Mouse (Mus musculus): Measurements from ENCODE around the gene Larp1b. TPM values are rescaled to one million over a fixed set of nuclear protein-coding genes. Genes with fewer than 3 reads are reported as not detected.

Larp1b gene
- total and polyA plus RNA-seq, 2 experiments from 2014 or later: 4.3 to 13.4 TPM

DNA sequence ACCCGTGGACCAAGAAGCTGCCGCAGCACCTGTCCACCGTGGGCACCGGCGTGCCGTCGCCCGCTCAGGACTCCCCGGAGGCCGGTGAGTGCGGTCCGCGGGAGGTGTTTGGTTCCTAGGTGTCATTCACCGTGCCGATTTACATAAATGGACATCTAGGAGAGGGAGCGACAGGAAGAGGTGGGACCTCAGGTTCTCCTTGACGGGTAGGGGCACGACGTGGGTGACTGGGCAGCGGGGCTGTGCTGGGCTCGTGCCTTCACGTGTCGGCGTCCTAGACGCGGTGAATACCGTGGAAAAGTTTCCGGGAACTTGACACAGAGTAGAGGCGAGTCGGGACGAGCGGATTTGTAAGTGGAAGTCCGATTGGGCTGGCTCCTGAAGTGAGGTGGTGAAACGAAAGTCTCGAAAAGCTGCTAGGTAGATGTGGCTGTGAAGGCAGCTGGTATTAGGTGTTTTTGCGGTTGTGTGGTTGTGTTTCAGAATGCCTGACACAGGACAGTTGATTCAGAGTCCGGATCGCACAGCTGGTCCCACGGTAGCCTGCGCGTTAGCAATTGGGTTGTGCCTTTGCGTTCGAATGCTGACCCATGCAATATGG lies 1.1 kb downstream of the Larp1b start:
- no peak for ATAC-seq
- Histone ChIP-seq H3K4me1 (ENCODE audit: insufficient read depth, low read length) (no peaks in the 10 kb centered on the region), H3K4me3 (ENCODE audit: low read length) (peak overlapping the region; percentile 76), H3K36me3 (ENCODE audit: insufficient read depth, low read length) (no peaks in the 10 kb centered on the region), H3K9me3 (ENCODE audit: low read length) (no peaks in the 10 kb centered on the region), H3K9ac (replicated peaks; ENCODE audit: low read length) (peak overlapping the region; percentile 79), H3K27me3 (ENCODE audit: insufficient read depth, low read length) (no peaks in the 10 kb centered on the region), H3K27ac (peak overlapping the region; percentile 75; the same call in 1 of the 2 replicates), H3K4me2 (ENCODE audit: low read depth, low read length) (peak overlapping the region; percentile 91)
- TF ChIP-seq CTCF (IDR thresholded peaks at IDR 0.05; ENCODE audit: low read depth): no peak
- WGBS: under 1% methylated on average over 43 of the region's 43 CpGs
- peak; percentile 20 for DNase-seq (ENCODE audit: low spot score)

GRCm38 (mm10) chr3:40951365-40951764 lies 1.7 kb downstream of the Larp1b start:
- DNase-seq (ENCODE audit: low spot score) (peak; percentile 53), ATAC-seq (no peak)
- 10% methylated on average over 7 of the region's 7 CpGs for WGBS
- H3K4me1 ChIP-seq (ENCODE audit: insufficient read depth, low read length): no peaks in the 10 kb centered on the region
- TF ChIP-seq CTCF (IDR thresholded peaks at IDR 0.05; ENCODE audit: low read depth): peak; percentile 51
- no peaks in the 10 kb centered on the region for H3K27me3 ChIP-seq (ENCODE audit: insufficient read depth, low read length)
- no peak overlapping the region for H3K27ac ChIP-seq
- no peaks in the 10 kb centered on the region for H3K9me3 ChIP-seq (ENCODE audit: low read length)
- peak overlapping the region; percentile 91 for H3K4me2 ChIP-seq (ENCODE audit: low read depth, low read length)
- no peak overlapping the region for H3K9ac ChIP-seq (replicated peaks; ENCODE audit: low read length)
- H3K4me3 ChIP-seq (ENCODE audit: low read length): peak overlapping the region; percentile 76
- no peaks in the 10 kb centered on the region for H3K36me3 ChIP-seq (ENCODE audit: insufficient read depth, low read length)

DNA sequence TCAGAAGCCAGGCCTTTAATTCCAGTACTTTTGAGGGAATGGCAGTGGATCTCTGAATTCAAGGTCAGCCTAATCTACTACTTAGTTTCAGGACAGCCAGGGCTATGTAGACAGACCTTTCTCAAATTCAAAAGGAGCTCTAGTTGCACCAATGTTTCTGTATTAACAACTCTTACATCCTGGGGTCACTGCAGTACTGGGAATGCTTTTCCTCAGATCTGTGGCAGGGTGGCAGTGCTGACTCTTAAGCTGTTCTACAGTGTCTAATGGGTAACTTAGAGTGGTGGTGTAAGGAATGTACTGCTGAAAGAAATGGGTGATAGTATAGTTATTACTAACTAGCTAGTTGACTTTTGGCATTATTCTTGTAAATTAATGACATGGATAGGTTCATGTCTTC lies 3.0 kb downstream of the Larp1b start:
- H3K9ac ChIP-seq (replicated peaks; ENCODE audit: low read length): no peak overlapping the region
- H3K4me3 ChIP-seq (ENCODE audit: low read length): no peak overlapping the region
- DNase-seq (ENCODE audit: low spot score) (peak; percentile 4), ATAC-seq (no peak)
- no peaks in the 10 kb centered on the region for H3K36me3 ChIP-seq (ENCODE audit: insufficient read depth, low read length)
- H3K4me1 ChIP-seq (ENCODE audit: insufficient read depth, low read length): no peaks in the 10 kb centered on the region
- no peaks in the 10 kb centered on the region for H3K27me3 ChIP-seq (ENCODE audit: insufficient read depth, low read length)
- no peak overlapping the region for H3K27ac ChIP-seq
- TF ChIP-seq CTCF (IDR thresholded peaks at IDR 0.05; ENCODE audit: low read depth): peak; percentile 15
- no peak overlapping the region for H3K4me2 ChIP-seq (ENCODE audit: low read depth, low read length)
- no peaks in the 10 kb centered on the region for H3K9me3 ChIP-seq (ENCODE audit: low read length)

GRCm38 (mm10) chr3:40954792-40955191 lies 5.2 kb downstream of the Larp1b start:
- Histone ChIP-seq H3K36me3 (ENCODE audit: insufficient read depth, low read length) (no peaks in the 10 kb centered on the region), H3K27ac (no peak overlapping the region), H3K9ac (replicated peaks; ENCODE audit: low read length) (no peak overlapping the region), H3K27me3 (ENCODE audit: insufficient read depth, low read length) (no peaks in the 10 kb centered on the region), H3K4me1 (ENCODE audit: insufficient read depth, low read length) (no peaks in the 10 kb centered on the region), H3K9me3 (ENCODE audit: low read length) (no peaks in the 10 kb centered on the region), H3K4me2 (ENCODE audit: low read depth, low read length) (no peak overlapping the region), H3K4me3 (ENCODE audit: low read length) (no peak overlapping the region)
- TF ChIP-seq CTCF (IDR thresholded peaks at IDR 0.05; ENCODE audit: low read depth): no peak
- DNase-seq (ENCODE audit: low spot score) (no peak), ATAC-seq (no peak)
- 71% methylated on average over 1 of the region's 1 CpGs for WGBS

DNA sequence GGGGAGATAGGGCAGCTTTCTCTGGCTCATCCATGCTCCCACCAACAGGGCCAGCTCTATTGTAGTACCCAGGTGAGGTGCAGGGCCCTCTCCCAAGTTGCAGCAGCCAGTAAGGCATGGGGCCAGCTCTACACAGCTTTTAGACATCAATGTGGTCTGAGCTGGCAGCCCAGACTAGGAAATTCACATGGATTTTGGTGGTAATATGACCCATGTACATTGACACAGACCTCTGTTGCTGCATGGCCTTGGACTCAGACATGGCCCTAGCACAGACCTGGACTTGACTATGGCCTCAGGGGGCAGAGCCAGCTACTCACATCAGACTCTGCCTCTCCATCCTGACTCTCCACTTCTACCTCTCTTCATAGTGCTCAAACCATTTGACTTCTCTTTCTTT lies 9.2 kb downstream of the Larp1b start:
- Histone ChIP-seq H3K36me3 (ENCODE audit: insufficient read depth, low read length) (no peaks in the 10 kb centered on the region), H3K4me2 (ENCODE audit: low read depth, low read length) (no peak overlapping the region), H3K9ac (replicated peaks; ENCODE audit: low read length) (no peak overlapping the region), H3K27ac (no peak overlapping the region), H3K4me3 (ENCODE audit: low read length) (no peak overlapping the region), H3K27me3 (ENCODE audit: insufficient read depth, low read length) (no peaks in the 10 kb centered on the region), H3K9me3 (ENCODE audit: low read length) (no peaks in the 10 kb centered on the region), H3K4me1 (ENCODE audit: insufficient read depth, low read length) (no peaks in the 10 kb centered on the region)
- TF ChIP-seq CTCF (IDR thresholded peaks at IDR 0.05; ENCODE audit: low read depth): no peak
- no peak for ATAC-seq
- DNase-seq (ENCODE audit: low spot score): no peak

DNA sequence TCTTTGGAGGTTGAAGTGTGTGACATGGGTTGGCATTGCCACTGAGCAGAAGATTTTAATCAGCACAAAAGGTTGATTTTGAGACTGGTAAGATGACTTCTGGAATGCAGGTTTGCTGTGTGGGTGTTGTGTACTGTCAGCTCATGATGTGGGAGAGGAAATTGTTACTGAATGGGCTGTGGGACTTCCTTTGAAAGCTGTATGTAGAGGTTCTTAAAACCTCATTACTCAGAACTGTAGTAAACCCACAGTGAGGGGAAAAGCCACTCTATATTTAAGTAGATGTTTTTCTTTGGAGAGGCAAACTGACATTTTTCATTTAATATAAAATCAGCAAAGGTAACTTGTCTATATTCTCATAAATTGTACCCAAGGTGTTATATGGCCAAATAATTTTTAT lies 31.1 kb downstream of the Larp1b start:
- Histone ChIP-seq H3K4me1 (ENCODE audit: insufficient read depth, low read length) (no peaks in the 10 kb centered on the region), H3K9ac (replicated peaks; ENCODE audit: low read length) (no peak overlapping the region), H3K9me3 (ENCODE audit: low read length) (no peaks in the 10 kb centered on the region), H3K27me3 (ENCODE audit: insufficient read depth, low read length) (no peaks in the 10 kb centered on the region), H3K27ac (no peak overlapping the region), H3K36me3 (ENCODE audit: insufficient read depth, low read length) (no peaks in the 10 kb centered on the region), H3K4me2 (ENCODE audit: low read depth, low read length) (no peak overlapping the region), H3K4me3 (ENCODE audit: low read length) (no peak overlapping the region)
- no peak for TF ChIP-seq CTCF (IDR thresholded peaks at IDR 0.05; ENCODE audit: low read depth)
- DNase-seq (ENCODE audit: low spot score) (no peak), ATAC-seq (no peak)

DNA sequence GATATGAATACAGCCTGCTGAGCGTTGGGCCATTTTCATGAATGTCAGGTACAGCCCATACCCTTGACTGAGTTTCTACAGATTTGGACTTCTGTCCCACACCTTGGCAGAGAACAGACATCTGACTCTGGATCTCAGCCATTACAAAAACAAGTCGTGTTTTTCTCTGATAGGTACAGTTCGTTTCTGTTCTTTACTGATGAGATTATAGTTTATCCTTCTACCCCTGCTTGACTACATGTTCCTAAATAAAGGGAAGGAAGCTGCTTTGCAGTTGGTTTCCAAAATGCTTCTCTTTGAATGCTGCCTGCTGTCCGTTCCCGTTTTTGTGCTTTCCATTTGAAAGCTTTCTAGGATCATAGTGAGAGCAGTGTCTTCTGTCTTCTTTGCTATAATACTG lies 37.9 kb downstream of the Larp1b start:
- no peak for TF ChIP-seq CTCF (IDR thresholded peaks at IDR 0.05; ENCODE audit: low read depth)
- WGBS: 83% methylated on average over 5 of the region's 5 CpGs
- DNase-seq (ENCODE audit: low spot score): no peak

More for the DNA sequence above, 37.9 kb downstream of the Larp1b start:
- no peaks in the 10 kb centered on the region for H3K4me1 ChIP-seq (ENCODE audit: insufficient read depth, low read length)
- H3K27ac ChIP-seq: no peak overlapping the region
- H3K27me3 ChIP-seq (ENCODE audit: insufficient read depth, low read length): no peaks in the 10 kb centered on the region
- H3K9me3 ChIP-seq (ENCODE audit: low read length): no peaks in the 10 kb centered on the region
- H3K9ac ChIP-seq (replicated peaks; ENCODE audit: low read length): no peak overlapping the region
- H3K4me2 ChIP-seq (ENCODE audit: low read depth, low read length): no peak overlapping the region
- no peak overlapping the region for H3K4me3 ChIP-seq (ENCODE audit: low read length)
- H3K36me3 ChIP-seq (ENCODE audit: insufficient read depth, low read length): no peaks in the 10 kb centered on the region
- ATAC-seq: no peak

Measured in hindbrain, postnatal 0 days (tissue).